In genomic region chr4:108318649-108319615, GRCm38 (mm10) we compare ENCODE assay signal across 10 mouse cellular contexts. TPM values are rescaled to one million over a fixed set of nuclear protein-coding genes. Genes with fewer than 3 reads are reported as not detected.
DNase-seq lines count a peak whose midpoint lies in the region; ATAC-seq and TF ChIP-seq lines count a peak whose summit lies in the region.
"Had no signal": no experiment of that assay in that cellular context is flagged by ENCODE, and none has a peak within 500 bp of the region (broad histone marks: within the 10 kb centered on the region; RNA-seq: fewer than 3 reads in every experiment).

No protein-coding gene starts in this region.

- H3K9me3 ChIP-seq in forebrain, postnatal 0 days (ENCODE audit: low read length), result no peaks in the 10 kb centered on the region
- H3K9me3 ChIP-seq: neural tube, embryonic 12.5 days had no signal

- 93% methylated on average over 7 of the region's 8 CpGs for WGBS in forebrain, postnatal 0 days

- H3K4me3 ChIP-seq in forebrain, postnatal 0 days (ENCODE audit: low read depth, low read length), result no peak overlapping the region
- H3K4me3 ChIP-seq: neural tube, embryonic 12.5 days had no signal

- H3K9ac ChIP-seq in forebrain, postnatal 0 days, result no peak overlapping the region
- H3K9ac ChIP-seq: neural tube, embryonic 12.5 days had no signal

- DNase-seq in spleen, adult 12 weeks (ENCODE audit: low spot score), result peak; percentile 32
- DNase-seq in spleen, postnatal 14 days (ENCODE audit: low spot score in 2 of 2), result no peak
- peak; percentile 92 for DNase-seq in naive thymus-derived CD4-positive, alpha-beta T cell, adult 2 months (ENCODE audit: low read depth)
- peak; percentile 79 for DNase-seq in yolk sac, embryonic 10.5 days (ENCODE audit: low spot score)
- no peak for DNase-seq in forebrain, postnatal 0 days
- no peak for DNase-seq in cerebellum, adult 8-10 months
- DNase-seq in kidney, postnatal 36 days, result no peak
- DNase-seq: kidney, adult 11 months had no signal

- no peak for TF ChIP-seq CTCF in forebrain, postnatal 0 days (IDR thresholded peaks at IDR 0.05; ENCODE audit: low read depth)

- no peaks in the 10 kb centered on the region for H3K4me1 ChIP-seq in forebrain, postnatal 0 days (ENCODE audit: insufficient read depth)
- H3K4me1 ChIP-seq: neural tube, embryonic 12.5 days had no signal

- ATAC-seq in granulocyte monocyte progenitor cell, adult 5-6 weeks (replicated peaks; ENCODE audit: poor library complexity, severe bottlenecking), result peak; percentile 78
- ATAC-seq in forebrain, postnatal 0 days, result no peak

- no peak overlapping the region for H3K27ac ChIP-seq in forebrain, postnatal 0 days (ENCODE audit: low read depth, low read length)
- H3K27ac ChIP-seq: neural tube, embryonic 12.5 days had no signal

- no peak overlapping the region for H3K4me2 ChIP-seq in forebrain, postnatal 0 days (ENCODE audit: low read depth)
- H3K4me2 ChIP-seq: neural tube, embryonic 12.5 days had no signal

- no peaks in the 10 kb centered on the region for H3K27me3 ChIP-seq in forebrain, postnatal 0 days (ENCODE audit: insufficient read depth, low read length)
- H3K27me3 ChIP-seq: neural tube, embryonic 12.5 days had no signal

- no peaks in the 10 kb centered on the region for H3K36me3 ChIP-seq in forebrain, postnatal 0 days (ENCODE audit: insufficient read depth)
- H3K36me3 ChIP-seq: neural tube, embryonic 12.5 days had no signal

RNA-seq across cellular contexts. Expression of gene Coa7, which starts 9.0 kb away (rescaled TPM):
- 5.2 and 17.3 TPM in 2 replicates for total RNA-seq in granulocyte monocyte progenitor cell, adult 5-6 weeks (2014; fragmentation: Nextera tagmentation)
- total RNA-seq in granulocyte monocyte progenitor cell, adult 5-6 weeks (2017), result 13.0 and 25.6 TPM in 2 replicates
- 21.6 and 22.3 TPM in 2 replicates for total RNA-seq in forebrain, postnatal 0 days (2014; rRNA removed)
- 59.5 and 66.0 TPM in 2 replicates for polyA plus RNA-seq in forebrain, postnatal 0 days (2015; fragmentation: Nextera tagmentation; extraction: Ambion mirVana)

RNA-seq across cellular contexts. Expression of gene Zyg11b, which starts 18.0 kb away (rescaled TPM):
- total RNA-seq in granulocyte monocyte progenitor cell, adult 5-6 weeks (2014; fragmentation: Nextera tagmentation), result 11.6 and 17.4 TPM in 2 replicates
- 20.8 and 20.9 TPM in 2 replicates for total RNA-seq in granulocyte monocyte progenitor cell, adult 5-6 weeks (2017)
- 142 and 151 TPM in 2 replicates for total RNA-seq in forebrain, postnatal 0 days (2014; rRNA removed)
- polyA plus RNA-seq in forebrain, postnatal 0 days (2015; fragmentation: Nextera tagmentation; extraction: Ambion mirVana), result 18.8 and 23.8 TPM in 2 replicates

Comparison
In these comparisons a context has a peak if more than half of its experiments do, and no peak if none do; other contexts are left out.
1. DNase-seq: peak in spleen, adult 12 weeks (single experiment), naive thymus-derived CD4-positive, alpha-beta T cell, adult 2 months (single experiment) and yolk sac, embryonic 10.5 days (single experiment); none in spleen, postnatal 14 days (0 of 2), forebrain, postnatal 0 days (single experiment), cerebellum, adult 8-10 months (single experiment) and kidney, postnatal 36 days (0 of 2).